Mouse (Mus musculus) testis, adult 10 weeks (tissue): Measurements from ENCODE around the gene Rps28. TPM values are rescaled to one million over a fixed set of nuclear protein-coding genes. Genes with fewer than 3 reads are reported as not detected.

Experiments used
- polyA plus RNA-seq: library from polyadenylated mRNA; stranded (reverse); fragments of 350-450 nt; fragmentation: Illumina TruSeq; extraction: RNeasy Lipid Tissue Mini Kit (QIAGEN cat#74804); gene quantifications from one replicate; pipeline ENCODE4 v1.2.3, GENCODE M21; 2014; ENCODE audit warnings: low read depth, low replicate concordance

Gene Rps28
- polyA plus RNA-seq, result 54.7 TPM

DNA sequence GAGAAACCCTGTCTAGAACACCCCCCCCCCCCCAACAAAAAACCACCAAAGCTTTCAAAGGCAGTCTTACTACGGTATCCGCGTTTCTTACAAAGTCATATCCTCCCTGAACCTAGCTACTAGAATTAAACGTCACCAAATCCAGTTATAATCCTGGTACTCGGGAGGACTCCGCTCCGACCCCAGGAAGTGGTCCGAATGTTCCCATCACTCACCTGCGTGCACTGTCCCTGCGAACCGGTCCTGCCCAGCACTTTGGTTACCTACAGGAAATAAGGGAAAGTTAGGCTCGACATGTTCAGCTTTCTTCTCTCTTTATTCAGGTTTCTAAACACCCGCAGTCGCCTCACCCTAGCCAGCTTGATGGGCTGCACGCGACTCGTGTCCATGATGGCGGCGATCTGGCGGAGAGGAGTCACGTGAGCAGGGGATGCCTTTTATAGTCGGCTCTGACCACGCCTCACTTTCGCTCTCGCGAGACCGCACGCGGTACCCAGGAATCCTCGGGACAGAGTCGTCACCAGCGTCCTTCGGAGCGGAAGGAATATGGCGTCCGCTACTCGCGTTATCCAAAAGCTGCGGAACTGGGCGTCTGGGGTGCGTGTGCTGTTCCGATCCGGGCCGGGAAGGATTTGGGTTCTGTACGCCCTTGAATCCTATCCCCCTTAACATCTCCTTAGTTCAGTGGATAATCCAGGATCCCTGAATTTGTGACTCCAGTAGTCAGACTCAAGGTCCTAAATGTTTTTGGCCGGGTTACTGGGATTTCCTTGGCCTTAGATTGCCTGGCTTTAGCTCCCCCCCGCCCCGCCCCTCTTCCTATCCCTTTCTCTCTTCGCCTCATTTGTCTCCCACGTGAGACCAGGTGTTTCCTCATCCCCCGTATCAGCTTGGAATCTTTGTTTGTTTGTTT lies at the start of gene Rps28, which contains the start of gene Ndufa7:
Rps28 (minus strand) TSS at position 479 of the 913 bp plus-strand sequence.
Ndufa7 (plus strand) TSS at position 489 of the 913 bp plus-strand sequence.

DNA sequence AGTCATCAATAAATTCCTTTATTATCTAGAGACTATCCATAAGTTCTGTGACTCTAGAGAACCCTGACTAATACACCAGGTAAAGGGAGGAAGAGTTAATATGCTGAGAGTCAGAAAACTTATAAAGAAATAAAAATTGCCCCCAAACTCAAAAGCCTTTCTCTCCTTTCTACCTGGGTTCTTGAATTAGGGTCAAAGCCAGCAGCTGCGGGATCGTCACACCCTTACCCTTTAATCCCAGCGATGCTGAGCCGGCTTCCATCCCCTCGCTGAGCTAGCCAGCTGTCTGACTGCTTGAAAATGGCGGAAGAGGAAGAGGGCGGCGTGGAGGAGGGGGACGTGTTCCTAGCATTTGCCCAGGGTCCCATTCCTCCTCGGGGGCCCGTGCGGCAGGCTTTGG lies 49.2 kb upstream of the Rps28 start, which contains the start of gene Gm7029:
Gm7029 (plus strand) TSS at position 301 of the 400 bp plus-strand sequence.

DNA sequence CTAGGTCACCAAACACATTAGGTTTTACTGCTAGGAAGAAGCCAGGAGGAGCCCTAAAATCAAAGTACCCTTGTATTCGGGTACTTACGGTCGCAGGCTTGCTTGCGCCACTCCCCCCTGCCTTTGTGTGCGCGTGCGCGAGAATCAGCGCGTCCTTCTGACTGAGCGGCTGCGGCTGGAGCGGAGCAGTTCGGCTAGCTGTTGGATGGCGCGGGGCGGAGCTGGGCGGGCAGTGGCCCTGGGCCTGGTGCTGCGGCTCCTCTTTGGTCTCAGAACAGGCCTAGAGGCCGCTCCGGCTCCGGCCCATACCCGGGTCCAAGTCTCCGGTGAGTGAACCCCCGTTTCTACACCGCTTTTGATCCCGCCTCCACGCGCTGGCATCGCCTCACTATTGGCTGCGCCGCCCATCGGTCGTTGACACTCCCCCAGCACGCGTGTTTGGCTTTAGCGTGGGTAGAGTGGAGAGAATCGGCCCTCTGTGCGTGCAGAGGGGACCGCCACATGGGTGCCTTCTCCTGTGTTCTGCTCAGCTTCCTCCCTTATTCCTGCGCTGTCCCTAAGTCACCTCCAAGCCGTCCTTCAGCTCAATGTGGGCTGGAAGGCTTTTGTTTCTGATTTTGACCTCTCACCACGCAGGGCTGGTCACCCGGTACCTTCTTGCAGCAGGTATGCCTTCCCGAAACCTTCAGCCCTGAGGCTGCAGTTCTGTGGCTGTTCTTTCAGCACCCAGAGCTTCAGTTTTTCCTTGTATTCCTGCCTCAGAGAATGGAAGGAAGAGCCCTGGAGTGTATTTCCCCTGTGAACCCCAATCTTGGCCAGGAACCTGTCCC lies 18.8 kb upstream of the Rps28 start, which contains the start of gene Cd320:
Cd320 (plus strand) TSS at position 126 of the 830 bp plus-strand sequence.

DNA sequence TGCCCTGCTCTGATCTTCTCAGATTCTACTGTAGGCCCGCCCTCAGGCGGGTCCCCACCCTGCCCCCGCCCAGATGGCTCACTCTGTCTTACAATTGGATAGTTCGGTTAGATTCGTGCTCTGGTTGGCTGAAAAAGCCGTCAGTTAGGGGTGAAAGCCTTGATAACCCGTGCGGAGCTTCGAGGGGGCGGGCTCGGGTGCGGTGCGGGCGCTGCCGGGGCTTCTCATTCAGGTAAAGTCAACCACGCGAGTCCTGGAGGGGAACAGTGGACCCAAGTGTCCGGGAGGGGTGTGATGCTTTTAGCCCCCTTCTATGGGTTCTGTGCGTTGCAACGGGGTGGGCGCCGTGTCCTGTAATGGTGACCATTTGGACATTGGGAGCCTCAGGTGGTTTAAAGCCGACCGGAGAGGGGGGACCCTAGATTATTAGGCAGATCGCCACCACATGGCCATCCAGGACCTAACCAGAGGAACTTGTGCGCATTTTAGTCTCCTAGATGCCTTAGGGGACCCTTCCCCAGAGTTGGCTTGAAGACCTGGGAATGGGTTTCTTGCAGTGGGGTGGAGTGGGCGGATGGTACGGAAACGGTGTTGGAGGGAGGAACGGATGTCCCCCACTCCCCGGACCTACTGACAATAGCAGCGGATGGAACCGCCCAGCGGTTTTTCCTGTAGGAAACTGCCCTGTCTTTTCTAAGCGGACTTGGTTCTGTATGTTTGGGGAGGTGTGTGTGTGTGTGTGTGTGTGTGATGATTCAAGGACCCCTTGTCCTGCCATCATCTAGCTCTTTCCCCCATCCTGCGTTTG lies 13.8 kb downstream of the Rps28 start, which contains the start of gene Kank3:
Kank3 (plus strand) TSS at position 186 of the 808 bp plus-strand sequence.

DNA sequence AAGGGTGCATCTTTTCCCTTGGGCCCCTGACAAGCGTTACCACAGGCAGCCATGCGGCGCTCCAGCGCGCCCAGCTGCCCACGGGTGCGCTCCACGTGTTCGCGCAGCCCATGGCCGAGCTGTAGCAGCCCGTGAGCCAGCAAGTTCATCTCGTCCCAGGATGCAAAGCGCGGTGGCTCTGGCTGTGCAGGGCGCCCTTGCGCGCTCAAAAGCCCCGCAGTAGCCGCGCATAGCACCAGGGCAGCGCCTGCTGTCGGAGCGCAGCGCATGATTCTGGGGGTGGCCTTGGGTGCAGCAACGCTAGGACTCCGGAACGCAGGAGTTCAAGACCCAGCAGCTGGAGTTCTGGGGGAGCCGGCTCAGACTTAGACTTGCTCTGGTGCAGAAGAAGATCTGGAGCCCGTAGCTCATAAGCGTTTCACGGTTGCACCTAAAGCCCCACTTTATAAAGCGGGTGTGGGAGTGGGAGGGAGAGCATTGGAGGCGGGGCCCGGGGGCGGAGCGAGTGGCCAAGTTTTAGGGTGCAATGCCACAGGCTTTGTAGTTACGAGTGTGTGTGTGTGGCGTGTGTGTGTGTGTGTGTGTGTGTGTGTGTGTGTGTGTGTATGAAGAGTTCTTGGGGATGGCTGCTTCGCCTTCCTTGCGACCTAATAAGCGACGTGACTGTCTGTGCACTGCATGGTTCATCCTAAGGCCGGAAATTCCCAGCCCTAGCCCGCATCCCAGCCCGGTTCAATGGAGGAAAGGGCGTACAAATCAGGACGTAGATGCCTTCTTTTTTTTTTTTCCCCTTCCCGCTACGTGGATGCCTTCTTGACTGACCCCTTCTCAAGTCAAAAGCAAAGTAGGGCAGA lies 43.0 kb downstream of the Rps28 start, which contains the start of gene Angptl4:
Angptl4 (minus strand) TSS at position 707 of the 854 bp plus-strand sequence.

Other genes starting within 250 kb of the Rps28 start
- 3.4 TPM for gene Zfp414, start 195.5 kb downstream of the Rps28 start, polyA plus RNA-seq
- not detected for gene Pram1, start 186.5 kb downstream of the Rps28 start, polyA plus RNA-seq
- 275 TPM for gene Hnrnpm, start 137.7 kb downstream of the Rps28 start, polyA plus RNA-seq
- gene March2, start 105.9 kb downstream of the Rps28 start, polyA plus RNA-seq, result 17.2 TPM
- gene Rab11b, start 64.0 kb downstream of the Rps28 start, polyA plus RNA-seq, result 8.2 TPM
- gene Angptl4, start 42.7 kb downstream of the Rps28 start, polyA plus RNA-seq, result 0.36 TPM
- 15.3 TPM for gene Kank3, start 14.0 kb downstream of the Rps28 start, polyA plus RNA-seq
- gene Ndufa7, start within 50 bp of the Rps28 start, polyA plus RNA-seq, result 19.3 TPM
- 36.7 TPM for gene Cd320, start 18.5 kb upstream of the Rps28 start, polyA plus RNA-seq
- gene Gm7029, start 49.3 kb upstream of the Rps28 start, polyA plus RNA-seq, result not detected
- 3.2 TPM for gene Kifc1, start 66.1 kb upstream of the Rps28 start, polyA plus RNA-seq
- gene Platr17, start 80.6 kb upstream of the Rps28 start, polyA plus RNA-seq, result 0.48 TPM
- gene Daxx, start 84.9 kb upstream of the Rps28 start, polyA plus RNA-seq, result 31.5 TPM
- gene Tapbp, start 91.3 kb upstream of the Rps28 start, polyA plus RNA-seq, result 25.5 TPM
- gene Zbtb22, start 91.3 kb upstream of the Rps28 start, polyA plus RNA-seq, result 3.0 TPM
- 6.7 TPM for gene Rgl2, start 105.0 kb upstream of the Rps28 start, polyA plus RNA-seq
- gene Pfdn6, start 115.8 kb upstream of the Rps28 start, polyA plus RNA-seq, result 14.6 TPM
- gene Wdr46, start 116.1 kb upstream of the Rps28 start, polyA plus RNA-seq, result 1.1 TPM
- 0.25 TPM for gene B3galt4, start 126.9 kb upstream of the Rps28 start, polyA plus RNA-seq
- 6.9 TPM for gene Vps52, start 131.2 kb upstream of the Rps28 start, polyA plus RNA-seq
- gene Rps18, start 131.4 kb upstream of the Rps28 start, polyA plus RNA-seq, result 19.7 TPM
- 48.0 TPM for gene H2-K1, start 175.8 kb upstream of the Rps28 start, polyA plus RNA-seq
- 1.3 TPM for gene Ring1, start 200.1 kb upstream of the Rps28 start, polyA plus RNA-seq
- gene H2-Ke6, start 203.5 kb upstream of the Rps28 start, polyA plus RNA-seq, result 2.2 TPM
- gene Slc39a7, start 207.1 kb upstream of the Rps28 start, polyA plus RNA-seq, result 0.11 TPM
- 0.55 TPM for gene Rxrb, start 207.2 kb upstream of the Rps28 start, polyA plus RNA-seq
- 0.07 TPM for gene Col11a2, start 214.9 kb upstream of the Rps28 start, polyA plus RNA-seq